Mouse (Mus musculus) urinary bladder, postnatal 4 days (tissue): ENCODE results near the gene Ttll8.

Source experiments
- DNase-seq, 2 experiments: peaks; one replicate each; pipeline ENCODE4 v3.0.0; 2021 to 2022; ENCODE audit warnings: low spot score in 2 of 2

Gene Ttll8

DNA sequence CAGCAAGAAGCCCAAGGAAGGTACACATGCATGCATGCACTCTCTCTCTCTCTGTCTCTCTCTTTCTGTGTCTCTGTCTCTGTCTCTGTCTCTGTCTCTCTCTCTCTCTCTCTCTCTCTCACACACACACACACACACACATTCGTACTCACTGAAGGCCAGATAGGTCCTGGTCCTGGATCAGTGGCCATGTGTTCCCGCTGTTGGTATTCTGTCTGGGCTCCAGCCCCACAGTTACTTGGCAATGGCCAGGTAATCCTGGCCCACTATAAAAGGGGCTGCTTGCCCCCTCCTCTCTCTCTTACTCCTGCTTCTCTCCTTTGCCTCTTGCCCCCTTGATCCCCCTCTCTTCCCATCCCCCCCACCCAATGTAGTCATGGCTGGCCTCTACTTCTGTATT is 113.1 kb downstream of the Ttll8 start:
- DNase-seq = no peak
